Mouse (Mus musculus) heart, embryonic 11.5 days (tissue): ENCODE data around the gene Kif26a. TPM values are rescaled to one million over a fixed set of nuclear protein-coding genes. Genes with fewer than 3 reads are reported as not detected.

Experiments
- ATAC-seq: fragments of 200-750 bp; cut with Nextera tagmentation; replicated peaks from 2 replicates; pipeline ENCODE4 v1.8.0; 2017; ENCODE audit warnings: moderate library complexity; ENCODE audit not compliant: insufficient number of reproducible peaks, low FRiP score, low TSS enrichment
- H3K27ac ChIP-seq: fragments of 300-500 bp; sonication (generic); 2 replicates; pipeline ENCODE4 v1.5.1; 2014; ENCODE audit warnings: mild to moderate bottlenecking, low read depth, low read length
- H3K27me3 ChIP-seq: fragments of 300-500 bp; sonication (generic); 2 replicates; pipeline ENCODE4 v1.6.1; 2014; ENCODE audit warnings: mild to moderate bottlenecking, low read length, mixed read lengths; ENCODE audit not compliant: control insufficient read depth, insufficient read depth
- H3K36me3 ChIP-seq: fragments of 300-500 bp; sonication (generic); 2 replicates; pipeline ENCODE4 v1.6.1; 2014; ENCODE audit warnings: mild to moderate bottlenecking, low read length, moderate library complexity, mixed read lengths; ENCODE audit not compliant: control insufficient read depth, insufficient read depth
- H3K4me1 ChIP-seq: fragments of 300-500 bp; sonication (generic); 2 replicates; pipeline ENCODE4 v1.6.1; 2014; ENCODE audit warnings: low read length; ENCODE audit not compliant: control insufficient read depth, insufficient read depth
- H3K4me2 ChIP-seq: fragments of 300-500 bp; sonication (generic); 2 replicates; pipeline ENCODE4 v1.6.1; 2014; ENCODE audit warnings: mild to moderate bottlenecking, moderate library complexity
- H3K4me3 ChIP-seq: fragments of 300-500 bp; sonication (generic); 2 replicates; pipeline ENCODE4 v1.5.1; 2014; ENCODE audit warnings: low read depth, low read length
- H3K9ac ChIP-seq: fragments of 300-500 bp; sonication (generic); 2 replicates; pipeline ENCODE4 v1.6.1; 2014; ENCODE audit warnings: mild to moderate bottlenecking, low read depth, low read length, moderate library complexity
- H3K9me3 ChIP-seq: fragments of 300-500 bp; sonication (generic); replicated peaks from 2 replicates; pipeline ENCODE4 v1.6.1; 2016; ENCODE audit warnings: low read length; ENCODE audit not compliant: control insufficient read depth
- WGBS: fragments of 180-500 bp; shearing (Covaris S2); extraction: QIAGEN DNeasy Blood & Tissue Kit; methylation state at CpG from one replicate; pipeline ENCODE4 v1.1.7; 2014; ENCODE audit not compliant: insufficient replicate concordance; 5-methylcytosine and 5-hydroxymethylcytosine counted together
- polyA plus RNA-seq: library from polyadenylated mRNA; unstranded; fragments of >200 nt; fragmentation: Nextera tagmentation; extraction: Ambion mirVana; gene quantifications from 2 replicates; pipeline ENCODE4 v1.2.1, GENCODE M21; 2014

Gene Kif26a
- polyA plus RNA-seq, 1 experiment from 2014 or later, result 1.3 TPM

GRCm38 (mm10) chr12:112207163-112207562 lies 61.2 kb downstream of the Kif26a start:
- H3K9me3 ChIP-seq, result no peaks in the 10 kb centered on the region
- no peak for ATAC-seq
- 0 out of 2 replicates have a peak, but pooled peaks cover 4% of the 10 kb centered on the region for H3K27me3 ChIP-seq
- no peak overlapping the region for H3K9ac ChIP-seq
- H3K27ac ChIP-seq, result no peak overlapping the region
- no peak overlapping the region for H3K4me2 ChIP-seq
- 70% methylated on average over 2 of the region's 2 CpGs for WGBS
- no peaks in the 10 kb centered on the region for H3K36me3 ChIP-seq
- no peaks in the 10 kb centered on the region for H3K4me1 ChIP-seq
- no peak overlapping the region for H3K4me3 ChIP-seq

GRCm38 (mm10) chr12:112207734-112208133 lies 61.7 kb downstream of the Kif26a start:
- no peak overlapping the region for H3K4me2 ChIP-seq
- no peak overlapping the region for H3K4me3 ChIP-seq
- ATAC-seq, result no peak
- WGBS, result 74% methylated on average over 4 of the region's 4 CpGs
- no peaks in the 10 kb centered on the region for H3K9me3 ChIP-seq
- H3K27me3 ChIP-seq, result 0 out of 2 replicates have a peak, but pooled peaks cover 4% of the 10 kb centered on the region
- no peak overlapping the region for H3K27ac ChIP-seq
- H3K9ac ChIP-seq, result no peak overlapping the region
- H3K4me1 ChIP-seq, result no peaks in the 10 kb centered on the region
- no peaks in the 10 kb centered on the region for H3K36me3 ChIP-seq

GRCm38 (mm10) chr12:112210622-112211021 lies 64.6 kb downstream of the Kif26a start:
- no peak overlapping the region for H3K27ac ChIP-seq

GRCm38 (mm10) chr12:112214441-112214857 lies 68.4 kb downstream of the Kif26a start:
- H3K4me1 ChIP-seq, result peaks cover 17% of the 10 kb centered on the region
- no peaks in the 10 kb centered on the region for H3K27me3 ChIP-seq
- H3K9ac ChIP-seq, result no peak overlapping the region
- no peak overlapping the region for H3K4me3 ChIP-seq
- no peaks in the 10 kb centered on the region for H3K9me3 ChIP-seq
- 35% methylated on average over 13 of the region's 13 CpGs for WGBS
- H3K4me2 ChIP-seq, result no peak overlapping the region
- no peak for ATAC-seq
- no peak overlapping the region for H3K27ac ChIP-seq
- H3K36me3 ChIP-seq, result no peaks in the 10 kb centered on the region

More at GRCm38 (mm10) chr12:112210622-112211021, 64.6 kb downstream of the Kif26a start:
- Histone ChIP-seq H3K4me3 (no peak overlapping the region), H3K4me2 (no peak overlapping the region), H3K9me3 (no peaks in the 10 kb centered on the region), H3K27me3 (0 out of 2 replicates have a peak, but pooled peaks cover 4% of the 10 kb centered on the region), H3K9ac (no peak overlapping the region), H3K36me3 (no peaks in the 10 kb centered on the region), H3K4me1 (no peaks in the 10 kb centered on the region)
- WGBS, result 71% methylated on average over 11 of the region's 13 CpGs
- ATAC-seq, result no peak

GRCm38 (mm10) chr12:112215545-112215944 lies 69.5 kb downstream of the Kif26a start:
- no peak overlapping the region for H3K27ac ChIP-seq
- H3K4me2 ChIP-seq, result no peak overlapping the region
- ATAC-seq, result 0 out of 2 replicates have a peak, but pooled peaks have one; percentile 25
- no peak overlapping the region for H3K9ac ChIP-seq
- 82% methylated on average over 7 of the region's 7 CpGs for WGBS
- no peaks in the 10 kb centered on the region for H3K36me3 ChIP-seq
- no peaks in the 10 kb centered on the region for H3K27me3 ChIP-seq
- no peak overlapping the region for H3K4me3 ChIP-seq
- no peaks in the 10 kb centered on the region for H3K9me3 ChIP-seq
- peaks cover 17% of the 10 kb centered on the region for H3K4me1 ChIP-seq

GRCm38 (mm10) chr12:112217021-112217420 lies 71.0 kb downstream of the Kif26a start:
- Histone ChIP-seq H3K4me1 (peaks cover 22% of the 10 kb centered on the region), H3K9ac (no peak overlapping the region), H3K4me2 (no peak overlapping the region), H3K4me3 (no peak overlapping the region), H3K36me3 (no peaks in the 10 kb centered on the region), H3K9me3 (no peaks in the 10 kb centered on the region), H3K27ac (no peak overlapping the region), H3K27me3 (peaks cover 4% of the 10 kb centered on the region; the same call in 1 of the 2 replicates)
- WGBS, result 65% methylated on average over 7 of the region's 7 CpGs
- no peak for ATAC-seq

GRCm38 (mm10) chr12:112217681-112218080 lies 71.7 kb downstream of the Kif26a start:
- no peaks in the 10 kb centered on the region for H3K9me3 ChIP-seq
- H3K4me2 ChIP-seq, result no peak overlapping the region
- peaks cover 4% of the 10 kb centered on the region; the same call in 1 of the 2 replicates for H3K27me3 ChIP-seq
- no peaks in the 10 kb centered on the region for H3K36me3 ChIP-seq
- no peak overlapping the region for H3K4me3 ChIP-seq
- H3K4me1 ChIP-seq, result peaks cover 28% of the 10 kb centered on the region
- no peak overlapping the region for H3K9ac ChIP-seq
- H3K27ac ChIP-seq, result no peak overlapping the region
- no peak for ATAC-seq
- 32% methylated on average over 3 of the region's 3 CpGs for WGBS

- 0 out of 2 replicates have a peak overlapping the region, but pooled peaks have one; percentile 22 for H3K9ac ChIP-seq
- H3K4me2 ChIP-seq, result no peak overlapping the region
- no peaks in the 10 kb centered on the region for H3K9me3 ChIP-seq
- no peak overlapping the region for H3K27ac ChIP-seq
- H3K36me3 ChIP-seq, result no peaks in the 10 kb centered on the region
- peaks cover 4% of the 10 kb centered on the region; the same call in 1 of the 2 replicates for H3K27me3 ChIP-seq
- 42% methylated on average over 6 of the region's 6 CpGs for whole genome bisulfite sequencing
- H3K4me3 ChIP-seq, result no peak overlapping the region
- H3K4me1 ChIP-seq, result peaks cover 35% of the 10 kb centered on the region
- ATAC-seq, result no peak
Observed at GRCm38 (mm10) chr12:112221290-112221689, 75.3 kb downstream of the Kif26a start.
